Mouse (Mus musculus) urinary bladder, postnatal 10 days (tissue): ENCODE data around the gene Ankrd66.
"Not testable (repeated sequence)": the region's sequence is repeated elsewhere in the genome, so short reads cannot be mapped to it uniquely, and the experiment has no call there.

Source experiments
- DNase-seq: peaks from one replicate; pipeline ENCODE4 v3.0.0; 2022; ENCODE audit warnings: low spot score

Gene Ankrd66

DNA sequence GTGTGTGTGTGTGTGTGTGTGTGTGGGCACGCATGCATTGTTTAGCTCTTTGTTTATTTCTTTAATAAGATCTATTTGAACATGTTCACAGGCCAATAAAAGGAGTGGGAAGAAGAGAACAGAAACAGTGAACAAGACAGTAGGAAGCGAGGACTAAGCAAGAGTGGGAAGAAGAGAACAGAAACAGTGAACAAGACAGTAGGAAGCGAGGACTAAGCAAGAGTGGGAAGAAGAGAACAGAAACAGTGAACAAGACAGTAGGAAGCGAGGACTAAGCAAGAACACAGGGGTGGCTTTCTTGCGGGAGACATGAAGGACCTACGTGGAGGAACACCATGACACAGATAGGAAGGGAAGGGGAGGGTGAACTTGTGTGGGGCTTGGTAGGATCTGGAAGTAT is 6.6 kb downstream of the Ankrd66 start:
- DNase-seq, result not testable (repeated sequence)

DNA sequence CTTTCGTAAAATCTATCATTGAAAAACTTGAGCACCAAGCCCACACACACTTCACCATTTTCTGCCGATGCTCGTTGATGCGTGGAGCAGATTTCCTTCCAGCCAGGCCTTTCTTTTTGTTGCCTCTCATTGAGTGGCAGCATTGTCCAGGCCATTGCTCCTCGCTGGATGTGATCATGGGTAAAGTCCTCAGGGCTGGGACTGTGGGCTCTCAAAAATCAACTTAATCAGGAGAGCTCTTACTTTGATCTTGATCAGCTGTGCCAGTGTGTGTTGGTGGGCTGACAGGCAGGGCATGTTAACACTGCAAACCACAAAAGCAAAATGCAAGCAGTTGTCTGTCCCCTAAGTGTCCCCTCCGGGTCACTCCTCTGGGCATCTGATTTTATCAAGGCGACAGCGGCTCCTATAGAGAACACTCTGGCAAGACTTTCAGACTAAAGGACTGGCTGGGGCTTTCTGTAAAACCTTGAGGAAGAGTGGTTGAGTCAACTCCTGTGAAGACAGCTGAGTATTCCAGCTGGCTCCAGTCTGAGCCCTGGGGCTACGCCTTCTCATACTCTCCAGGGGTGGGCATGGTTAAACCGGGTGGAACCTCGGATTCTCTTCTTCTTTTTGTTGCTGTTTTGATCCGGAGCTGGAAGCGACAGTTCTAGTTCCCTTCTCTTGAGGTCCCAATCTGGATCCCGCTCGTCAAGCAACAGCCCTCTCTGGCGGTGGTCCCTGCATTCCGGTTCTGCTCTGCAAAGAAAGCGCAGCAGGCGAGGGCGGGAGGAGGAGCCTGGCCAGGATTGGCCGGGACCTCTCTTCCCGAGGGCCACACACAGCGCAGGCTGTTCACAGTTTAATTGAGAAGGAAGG is 8.8 kb downstream of the Ankrd66 start:
- no peak for DNase-seq

GRCm38 (mm10) chr17:43531192-43531591 is 12.2 kb downstream of the Ankrd66 start:
- no peak for DNase-seq

- no peak for DNase-seq
These were observed 12.9 kb downstream of the Ankrd66 start for GRCm38 (mm10) chr17:43530507-43530906.

DNA sequence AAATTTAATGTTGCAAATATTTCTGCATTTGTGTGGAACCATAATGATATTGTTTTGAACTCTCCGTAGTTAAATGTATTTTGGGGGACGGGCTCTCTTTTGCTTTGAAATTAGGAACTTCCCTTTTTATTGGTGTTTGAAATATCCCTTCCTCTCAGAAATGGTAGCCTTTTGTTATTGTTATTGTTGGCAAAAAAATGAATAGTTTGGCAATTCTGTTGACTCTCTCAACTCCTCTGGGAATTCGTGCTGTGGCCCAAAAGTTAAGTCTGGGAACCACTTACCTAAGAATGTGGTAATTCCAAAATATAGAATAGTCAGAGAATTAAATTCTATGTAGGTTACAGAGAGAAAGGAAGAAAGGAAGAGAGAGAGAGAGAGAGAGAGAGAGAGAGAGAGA is 23.3 kb downstream of the Ankrd66 start:
- DNase-seq, result no peak

- no peak for DNase-seq
These were observed 24.6 kb downstream of the Ankrd66 start for GRCm38 (mm10) chr17:43518644-43519409.

- DNase-seq, result no peak
These were observed 32.7 kb downstream of the Ankrd66 start for GRCm38 (mm10) chr17:43510782-43511181.

DNA sequence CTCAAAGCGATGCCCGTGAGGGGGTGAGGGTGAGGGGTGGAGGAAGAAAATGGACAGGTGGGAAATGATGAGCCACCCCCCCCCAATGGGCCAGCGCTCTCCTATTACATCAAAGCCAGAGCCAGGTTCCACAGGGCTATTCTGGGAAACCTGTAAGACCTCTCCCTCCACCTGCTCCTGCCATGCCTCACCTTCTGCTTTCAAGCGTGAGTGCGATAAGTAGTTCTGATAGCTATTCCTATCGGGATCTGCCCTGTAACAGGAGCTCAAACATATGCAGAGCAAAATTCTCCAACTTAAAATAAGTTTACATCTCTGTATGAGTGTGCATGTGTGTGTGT is 38.9 kb downstream of the Ankrd66 start:
- no peak for DNase-seq

- DNase-seq, result no peak
These were observed 39.4 kb downstream of the Ankrd66 start for GRCm38 (mm10) chr17:43503861-43504593.

GRCm38 (mm10) chr17:43502592-43502991 is 40.8 kb downstream of the Ankrd66 start, which contains the start of gene Mep1a:
Mep1a (minus strand) TSS chr17:43502812.
- no peak for DNase-seq

DNA sequence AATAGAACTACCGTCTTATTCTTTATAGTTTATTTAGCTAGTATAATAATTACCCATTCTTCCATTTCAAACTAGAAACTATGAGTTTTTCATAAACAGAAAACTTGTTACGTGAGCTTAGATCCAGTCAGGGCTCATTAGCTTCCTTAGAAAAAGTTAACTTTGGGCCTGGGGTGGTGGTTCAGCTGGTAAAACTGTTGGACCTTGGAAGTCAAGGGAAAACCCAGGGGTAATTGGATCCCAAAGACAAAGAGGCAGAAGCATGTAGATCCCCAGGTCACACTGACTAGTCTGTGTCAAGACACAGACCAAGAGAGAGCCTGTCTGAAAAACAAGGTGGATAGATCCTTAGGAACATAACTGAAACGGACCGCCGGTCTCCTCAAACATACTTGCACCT is 41.8 kb downstream of the Ankrd66 start:
- no peak for DNase-seq

DNA sequence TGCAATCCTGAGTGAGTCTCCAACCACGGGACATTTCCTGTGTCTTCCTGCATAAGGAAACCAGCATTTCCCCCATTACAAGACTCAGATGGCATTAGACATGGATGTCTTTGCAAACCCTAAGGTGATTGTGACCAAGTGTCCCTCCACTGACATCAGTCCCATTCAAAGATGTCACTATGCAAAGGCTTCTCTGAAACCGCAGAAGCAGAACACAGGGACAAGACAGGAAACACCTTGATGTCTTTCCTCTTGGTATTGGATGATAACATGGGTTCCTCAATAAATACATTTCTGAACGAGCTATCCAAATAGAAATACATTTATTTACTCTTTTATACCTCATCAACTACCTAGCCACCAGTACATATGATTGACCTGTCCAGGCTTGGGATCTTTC is 42.2 kb downstream of the Ankrd66 start:
- no peak for DNase-seq

GRCm38 (mm10) chr17:43500513-43500912 is 42.9 kb downstream of the Ankrd66 start:
- no peak for DNase-seq

DNA sequence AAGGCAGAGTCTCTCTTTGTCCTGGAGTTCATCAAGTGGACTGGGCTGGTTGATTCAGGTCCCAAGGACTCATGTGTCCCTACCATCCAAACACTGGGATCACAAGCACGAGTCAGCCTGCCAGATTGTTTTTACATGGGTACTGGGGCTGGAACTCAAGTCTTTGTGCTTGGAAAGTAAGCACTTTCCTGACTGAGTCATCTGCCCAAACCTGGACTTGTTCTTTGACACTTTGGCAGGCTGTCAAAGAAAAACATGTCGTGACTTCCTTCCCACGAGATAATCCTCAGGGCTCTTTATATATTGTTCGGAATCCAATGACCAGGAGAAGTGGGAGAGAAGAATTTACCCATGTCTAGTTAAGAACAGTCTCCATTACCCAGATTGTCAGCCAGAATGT is 45.9 kb downstream of the Ankrd66 start:
- no peak for DNase-seq

GRCm38 (mm10) chr17:43495502-43495901 is 47.9 kb downstream of the Ankrd66 start:
- DNase-seq, result no peak

DNA sequence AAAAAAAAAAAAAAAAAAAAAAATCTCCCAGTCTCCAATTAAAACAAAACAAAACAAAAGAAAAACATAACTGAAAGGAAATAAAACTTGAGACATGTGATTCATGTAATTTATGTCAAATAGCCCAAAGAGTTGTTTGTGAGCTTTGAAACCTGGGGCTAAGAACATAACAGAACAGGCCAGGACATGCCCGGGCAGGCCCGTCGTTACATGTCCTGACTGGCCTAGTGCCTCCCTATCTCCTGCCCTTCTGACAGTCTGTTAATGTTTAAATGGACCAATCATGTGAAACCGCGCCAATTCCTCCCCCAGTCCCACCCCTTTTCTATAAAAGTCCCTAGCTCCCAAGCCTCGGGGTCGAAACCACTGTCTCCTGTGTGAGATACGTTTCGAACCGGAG is 53.1 kb downstream of the Ankrd66 start:
- not testable (repeated sequence) for DNase-seq

GRCm38 (mm10) chr17:43488439-43489151 is 54.8 kb downstream of the Ankrd66 start:
- DNase-seq, result no peak

DNA sequence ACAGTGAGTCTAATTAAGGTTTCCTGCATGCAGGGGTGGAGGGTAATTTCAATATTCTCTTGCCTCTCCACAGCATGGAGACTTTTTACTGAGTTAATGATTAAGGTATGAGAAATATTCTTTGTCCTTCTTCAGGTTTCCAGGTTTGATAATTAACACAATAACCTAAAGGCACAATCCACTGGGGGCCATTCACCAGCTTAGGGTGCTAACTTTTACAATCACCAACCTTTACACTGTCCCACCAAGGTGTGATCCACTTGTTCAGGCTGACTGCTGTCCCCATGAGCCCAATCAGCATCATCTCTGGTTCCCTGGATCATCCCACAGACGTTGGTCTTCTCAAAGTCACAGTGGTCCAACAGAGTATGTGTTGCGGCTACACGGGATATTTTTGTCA is 57.5 kb downstream of the Ankrd66 start:
- DNase-seq, result no peak
